Mouse (Mus musculus): ENCODE data around the gene Isoc2a. TPM values are rescaled to one million over a fixed set of nuclear protein-coding genes. Genes with fewer than 3 reads are reported as not detected.

The Isoc2a gene
- 1 to 10 TPM; 1.5 to 3.4 TPM for polyA plus RNA-seq (2012; fragmentation: generic; extraction: Trizol)

GRCm38 (mm10) chr7:4876753-4877221, at the start of gene Isoc2a:
Isoc2a (plus strand) TSS chr7:4877153.

GRCm38 (mm10) chr7:4844245-4844916, 32.6 kb upstream of the Isoc2a start, which contains the start of gene Shisa7:
Shisa7 (minus strand) TSS chr7:4844696.

GRCm38 (mm10) chr7:4870133-4870532, 6.8 kb upstream of the Isoc2a start, which contains the start of gene Isoc2b:
Isoc2b (minus strand) TSS chr7:4870258.

GRCm38 (mm10) chr7:4906466-4906950, 29.6 kb downstream of the Isoc2a start, which contains the start of gene Gm36210:
Gm36210 (minus strand) TSS chr7:4906516.

GRCm38 (mm10) chr7:4915007-4915665, 38.2 kb downstream of the Isoc2a start, which contains the start of gene Zfp628:
Zfp628 (plus strand) TSS chr7:4915217.

GRCm38 (mm10) chr7:4921824-4922482, 45.0 kb downstream of the Isoc2a start, which contains the start of gene Nat14:
Nat14 (plus strand) TSS chr7:4922028.

DNA sequence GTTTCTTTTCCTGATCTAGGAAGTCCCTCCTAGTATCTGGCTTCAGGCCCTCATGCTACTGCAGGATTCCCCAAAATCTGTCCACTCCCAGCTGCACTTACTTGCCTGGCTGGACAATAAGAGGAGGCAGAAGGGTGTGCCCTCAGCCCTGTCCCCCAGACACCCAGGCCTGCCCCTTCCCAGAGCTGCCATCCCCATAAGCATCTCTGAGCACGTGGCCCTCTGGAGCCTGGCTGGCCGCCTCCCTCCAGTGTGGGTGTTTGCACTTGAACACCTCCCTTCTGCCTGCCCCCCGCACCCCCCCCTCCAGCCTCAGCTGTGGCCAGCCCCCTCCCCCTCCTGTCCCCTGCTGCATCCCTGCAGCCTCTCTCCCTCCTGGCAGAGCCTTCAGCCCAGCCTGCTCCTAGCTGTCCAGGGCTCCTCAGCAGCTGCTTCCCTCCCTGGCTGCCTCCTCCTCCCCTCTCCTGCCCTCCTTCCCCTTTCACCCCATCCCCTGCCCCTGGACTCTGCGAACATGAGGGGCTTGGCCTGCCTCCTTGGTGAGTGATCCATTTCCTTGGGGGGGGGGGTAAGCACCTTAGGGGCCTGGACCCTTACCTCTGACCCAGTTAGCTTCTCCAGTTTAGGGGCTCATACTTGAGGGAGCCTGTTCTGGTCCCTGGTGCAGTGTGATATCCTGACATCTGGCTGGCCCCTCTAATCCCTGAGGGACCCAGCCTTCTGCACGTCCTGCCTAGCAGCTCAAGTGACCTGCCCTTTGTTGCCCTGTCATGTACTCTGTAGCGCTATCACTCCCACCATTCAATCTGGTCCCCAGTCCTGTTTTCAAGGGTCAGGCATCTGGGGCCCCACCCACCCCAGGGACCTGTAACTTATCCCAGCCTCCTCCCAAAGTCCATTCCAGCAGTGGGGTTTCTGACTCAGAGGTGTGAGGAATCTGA, 48.8 kb downstream of the Isoc2a start, which contains the start of gene Ssc5d:
Gene Ssc5d (plus strand): TSS at position 345 of the 941 bp plus-strand sequence.

Other genes with a start within 250 kb of the Isoc2a start
- 1 to 10 TPM; 1.9 to 4.9 TPM for gene Tmem86b, start 245.7 kb upstream of the Isoc2a start, polyA plus RNA-seq (2012; fragmentation: generic; extraction: Trizol)
- gene Ppp6r1, start 218.1 kb upstream of the Isoc2a start, polyA plus RNA-seq (2012; fragmentation: generic; extraction: Trizol): 10 to 100 TPM; 24.9 to 47.9 TPM
- gene Hspbp1, start 192.1 kb upstream of the Isoc2a start, polyA plus RNA-seq (2012; fragmentation: generic; extraction: Trizol): 100 to 1,000 TPM in 1 of 2 experiments, 10 to 100 TPM in 1; 56.4 to 125 TPM
- gene Brsk1, start 186.5 kb upstream of the Isoc2a start, polyA plus RNA-seq (2012; fragmentation: generic; extraction: Trizol): 10 to 100 TPM in 1 of 2 experiments, 1 to 10 TPM in 1; 3.8 to 11.2 TPM
- under 1 TPM; 0.02 to 0.27 TPM for gene Tmem150b, start 151.9 kb upstream of the Isoc2a start, polyA plus RNA-seq (2012; fragmentation: generic; extraction: Trizol)
- 10 to 100 TPM in 1 of 2 experiments, 1 to 10 TPM in 1; 6.4 to 30.2 TPM for gene Kmt5c, start 137.0 kb upstream of the Isoc2a start, polyA plus RNA-seq (2012; fragmentation: generic; extraction: Trizol)
- gene Cox6b2, start 124.1 kb upstream of the Isoc2a start, polyA plus RNA-seq (2012; fragmentation: generic; extraction: Trizol): under 1 TPM; 0.08 to 0.26 TPM
- gene Fam71e2, start 105.9 kb upstream of the Isoc2a start, polyA plus RNA-seq (2012; fragmentation: generic; extraction: Trizol): not detected
- under 1 TPM; 0.66 to 0.91 TPM for gene Il11, start 94.3 kb upstream of the Isoc2a start, polyA plus RNA-seq (2012; fragmentation: generic; extraction: Trizol)
- gene Tmem190, start 94.2 kb upstream of the Isoc2a start, polyA plus RNA-seq (2012; fragmentation: generic; extraction: Trizol): 1 to 10 TPM in 1 of 2 experiments, under 1 TPM in 1; 0.61 to 1.1 TPM
- gene Tmem238, start 87.5 kb upstream of the Isoc2a start, polyA plus RNA-seq (2012; fragmentation: generic; extraction: Trizol): 10 to 100 TPM in 1 of 2 experiments, 1 to 10 TPM in 1; 9.5 to 53.2 TPM
- gene Rpl28, start 84.3 kb upstream of the Isoc2a start, polyA plus RNA-seq (2012; fragmentation: generic; extraction: Trizol): over 10,000 TPM in 1 of 2 experiments, 1,000 to 10,000 TPM in 1; 4,560 to 11,128 TPM
- 100 to 1,000 TPM; 315 to 381 TPM for gene Ube2s, start 64.6 kb upstream of the Isoc2a start, polyA plus RNA-seq (2012; fragmentation: generic; extraction: Trizol)
- not detected for gene Shisa7, start 32.5 kb upstream of the Isoc2a start, polyA plus RNA-seq (2012; fragmentation: generic; extraction: Trizol)
- under 1 TPM; 0.18 to 0.59 TPM for gene Isoc2b, start 6.9 kb upstream of the Isoc2a start, polyA plus RNA-seq (2012; fragmentation: generic; extraction: Trizol)
- under 1 TPM in 1 of 2 experiments, not detected in 1; 0.19 TPM for gene Gm36210, start 29.4 kb downstream of the Isoc2a start, polyA plus RNA-seq (2012; fragmentation: generic; extraction: Trizol)
- 10 to 100 TPM in 1 of 2 experiments, 1 to 10 TPM in 1; 8.1 to 11.7 TPM for gene Zfp628, start 38.1 kb downstream of the Isoc2a start, polyA plus RNA-seq (2012; fragmentation: generic; extraction: Trizol)
- gene Nat14, start 44.9 kb downstream of the Isoc2a start, polyA plus RNA-seq (2012; fragmentation: generic; extraction: Trizol): 1 to 10 TPM in 1 of 2 experiments, under 1 TPM in 1; 0.78 to 6.7 TPM
- 10 to 100 TPM in 1 of 2 experiments, 1 to 10 TPM in 1; 4.7 to 87.9 TPM for gene Ssc5d, start 48.6 kb downstream of the Isoc2a start, polyA plus RNA-seq (2012; fragmentation: generic; extraction: Trizol)
- under 1 TPM; 0.01 to 0.13 TPM for gene Sbk2, start 87.3 kb downstream of the Isoc2a start, polyA plus RNA-seq (2012; fragmentation: generic; extraction: Trizol)
- under 1 TPM; 0.01 to 0.13 TPM for gene Sbk3, start 94.0 kb downstream of the Isoc2a start, polyA plus RNA-seq (2012; fragmentation: generic; extraction: Trizol)
- gene Zfp579, start 119.0 kb downstream of the Isoc2a start, polyA plus RNA-seq (2012; fragmentation: generic; extraction: Trizol): 10 to 100 TPM in 1 of 2 experiments, 1 to 10 TPM in 1; 7.9 to 20.1 TPM
- gene Zfp524, start 137.3 kb downstream of the Isoc2a start, polyA plus RNA-seq (2012; fragmentation: generic; extraction: Trizol): 10 to 100 TPM; 24.7 to 30.2 TPM
- 10 to 100 TPM; 22.6 to 29.6 TPM for gene Fiz1, start 137.5 kb downstream of the Isoc2a start, polyA plus RNA-seq (2012; fragmentation: generic; extraction: Trizol)
- gene Gm44973, start 138.3 kb downstream of the Isoc2a start, polyA plus RNA-seq (2012; fragmentation: generic; extraction: Trizol): under 1 TPM; 0.14 to 0.17 TPM
- 10 to 100 TPM in 1 of 2 experiments, 1 to 10 TPM in 1; 6.3 to 24.5 TPM for gene Zfp865, start 143.2 kb downstream of the Isoc2a start, polyA plus RNA-seq (2012; fragmentation: generic; extraction: Trizol)
- under 1 TPM; 0.12 to 0.55 TPM for gene Ccdc106, start 143.4 kb downstream of the Isoc2a start, polyA plus RNA-seq (2012; fragmentation: generic; extraction: Trizol)
- not detected for gene 4632433K11Rik, start 157.0 kb downstream of the Isoc2a start, polyA plus RNA-seq (2012; fragmentation: generic; extraction: Trizol)
- gene Zfp784, start 161.3 kb downstream of the Isoc2a start, polyA plus RNA-seq (2012; fragmentation: generic; extraction: Trizol): 1 to 10 TPM; 1.7 to 8.9 TPM
- gene Zfp580, start 174.4 kb downstream of the Isoc2a start, polyA plus RNA-seq (2012; fragmentation: generic; extraction: Trizol): 10 to 100 TPM; 26.8 to 46.2 TPM
- gene U2af2, start 185.0 kb downstream of the Isoc2a start, polyA plus RNA-seq (2012; fragmentation: generic; extraction: Trizol): 100 to 1,000 TPM; 166 to 202 TPM
- gene Epn1, start 203.1 kb downstream of the Isoc2a start, polyA plus RNA-seq (2012; fragmentation: generic; extraction: Trizol): 100 to 1,000 TPM; 130 to 144 TPM
- under 1 TPM in 1 of 2 experiments, not detected in 1; 0.06 TPM for gene Rfpl4, start 239.8 kb downstream of the Isoc2a start, polyA plus RNA-seq (2012; fragmentation: generic; extraction: Trizol)
- gene Rasl2-9, start 248.8 kb downstream of the Isoc2a start, polyA plus RNA-seq (2012; fragmentation: generic; extraction: Trizol): under 1 TPM in 1 of 2 experiments, not detected in 1; 0.05 TPM